Mouse (Mus musculus) ES-E14 (cell line): Measurements from ENCODE around the gene Nsg1. TPM values are rescaled to one million over a fixed set of nuclear protein-coding genes. Genes with fewer than 3 reads are reported as not detected.

Source experiments
- DNase-seq: peaks from one replicate; pipeline ENCODE4 v3.0.0-alpha.2; 2013; ENCODE audit warnings: low read depth, low spot score
- H3K27ac ChIP-seq: 2 replicates; pipeline ENCODE4 v1.5.1; 2012; ENCODE audit warnings: low read depth, mild to moderate bottlenecking, low read length, moderate library complexity, mixed read lengths; ENCODE audit not compliant: poor library complexity, insufficient read depth, severe bottlenecking
- H3K36me3 ChIP-seq: 2 replicates; pipeline ENCODE4 v1.6.1; 2012; ENCODE audit warnings: mild to moderate bottlenecking, low read length, moderate library complexity, mixed read lengths; ENCODE audit not compliant: control insufficient read depth, poor library complexity, insufficient read depth, severe bottlenecking
- H3K4me1 ChIP-seq, 2 experiments: fragments of 150-350 bp in 1 of 2; sonication (generic) in 1 of 2; 2 replicates each; pipeline ENCODE4 v1.6.1; 2012; ENCODE audit warnings: low read length in 2 of 2, mild to moderate bottlenecking in 1 of 2, mixed read lengths in 1 of 2; ENCODE audit not compliant: control insufficient read depth in 2 of 2, insufficient read depth in 2 of 2, poor library complexity in 1 of 2
- H3K4me3 ChIP-seq, 2 experiments: fragments of 150-350 bp in 1 of 2; sonication (generic) in 1 of 2; 2 replicates each; pipeline ENCODE4 v1.5.1; 2012; ENCODE audit warnings: low read length in 2 of 2, low read depth in 1 of 2, mild to moderate bottlenecking in 1 of 2, mixed read lengths in 1 of 2; ENCODE audit not compliant: insufficient read depth in 1 of 2, poor library complexity in 1 of 2, severe bottlenecking in 1 of 2
- H3K9ac ChIP-seq: 2 replicates; pipeline ENCODE4 v1.6.1; 2012; ENCODE audit warnings: low read depth, mild to moderate bottlenecking, low read length, mixed read lengths; ENCODE audit not compliant: poor library complexity, insufficient read depth, severe bottlenecking
- H3K9me3 ChIP-seq: fragments of 150-350 bp; sonication (generic); 2 replicates; pipeline ENCODE4 v1.6.1; 2012; ENCODE audit warnings: low read depth, mild to moderate bottlenecking, low read length; ENCODE audit not compliant: control insufficient read depth, insufficient read depth
- CHD2 ChIP-seq: IDR thresholded peaks from 2 replicates; pipeline ENCODE4 v1.6.1; 2014; ENCODE audit warnings: mild to moderate bottlenecking, low read depth, low read length, inconsistent platforms
- HCFC1 ChIP-seq: IDR thresholded peaks from 2 replicates; pipeline ENCODE4 v1.6.1; 2012; ENCODE audit warnings: low read length, inconsistent platforms, borderline replicate concordance; ENCODE audit not compliant: insufficient read depth
- MAFK ChIP-seq: IDR thresholded peaks from 2 replicates; pipeline ENCODE4 v1.6.1; 2014; ENCODE audit warnings: mild to moderate bottlenecking, low read depth, low read length, inconsistent platforms; ENCODE audit not compliant: insufficient read depth
- ZC3H11A ChIP-seq: IDR thresholded peaks from 2 replicates; pipeline ENCODE4 v1.6.1; 2012; ENCODE audit warnings: low read depth, mild to moderate bottlenecking, inconsistent platforms, low read length, borderline replicate concordance
- ZNF384 ChIP-seq: IDR thresholded peaks from 2 replicates; pipeline ENCODE4 v1.6.1; 2012; ENCODE audit warnings: low read depth, low read length, inconsistent platforms
- in situ Hi-C, 2 experiments: fragments of 600-800 bp; cut with MboI; formaldehyde crosslinking; loops; one replicate each; pipeline ENCODE4 v1.15.1; 2025; ENCODE audit warnings: low sequenced_read_pairs in 2 of 2, inconsistent platforms in 1 of 2; ENCODE audit not compliant: unreplicated experiment in 2 of 2
- total RNA-seq: library from RNA; depleted of rRNA; stranded (reverse); fragments of 300-350 nt; gene quantifications from 2 replicates; pipeline ENCODE4 v1.2.3, GENCODE M21; 2012

The Nsg1 gene
- total RNA-seq, 1 experiment = 5.0 TPM

DNA sequence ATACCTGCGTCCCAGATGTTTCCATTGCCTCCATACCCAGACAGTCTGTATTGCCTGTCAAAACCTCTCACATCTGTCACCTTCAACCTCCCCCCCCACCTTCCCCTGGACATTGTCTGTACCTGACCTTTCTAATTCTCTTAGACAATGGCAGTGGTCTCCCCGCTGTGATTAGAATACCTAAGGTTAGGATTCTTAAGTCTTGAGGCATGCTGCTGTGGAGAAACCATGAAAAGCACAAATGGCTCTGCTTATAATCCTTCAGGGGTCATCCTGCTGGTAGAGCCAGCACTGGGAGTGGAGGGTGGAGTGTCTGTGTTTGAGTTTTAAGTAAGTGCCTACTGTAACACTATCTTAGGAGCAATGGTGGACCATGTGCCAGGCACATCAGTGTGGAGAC is 56.8 kb downstream of the Nsg1 start:
- Histone ChIP-seq H3K36me3 (no peaks in the 10 kb centered on the region), H3K9ac (no peak overlapping the region), H3K27ac (no peak overlapping the region), H3K4me1 (peaks cover 0 to 7% of the 10 kb centered on the region in 2 experiments; a peak in 1 of 4 replicates), H3K4me3 (no peak overlapping the region), H3K9me3 (no peaks in the 10 kb centered on the region)
- in situ Hi-C loops = no loop called here
- DNase-seq = no peak
- TF ChIP-seq CHD2 (no peak), ZNF384 (no peak), ZC3H11A (no peak), HCFC1 (no peak), MAFK (no peak)

DNA sequence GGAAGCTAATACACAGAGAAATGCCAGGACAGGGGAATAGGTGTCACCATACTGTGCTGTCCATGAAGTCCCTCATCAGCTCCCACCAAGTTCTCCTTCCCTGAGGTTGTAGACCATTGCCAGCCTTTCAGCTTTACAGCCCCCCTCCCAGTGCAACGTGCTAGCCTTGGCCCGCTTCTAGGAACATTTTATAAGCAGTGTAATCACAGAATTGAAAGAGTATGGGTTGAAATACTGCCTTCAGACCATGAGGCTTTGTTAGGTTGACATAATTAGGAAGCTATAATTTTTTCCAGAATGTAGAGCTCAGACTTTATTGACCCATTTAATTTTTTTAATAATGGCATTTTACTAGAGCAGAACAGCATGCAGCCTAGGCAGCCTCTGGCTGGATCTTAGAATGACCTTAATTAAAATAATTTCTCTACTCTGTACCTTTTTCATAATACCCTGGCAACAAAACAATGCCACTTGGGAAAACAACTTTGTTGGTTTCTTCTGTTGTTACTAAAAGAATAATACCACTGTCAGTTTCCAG is 60.5 kb downstream of the Nsg1 start:
- Histone ChIP-seq H3K4me1 (peaks cover 0 to 7% of the 10 kb centered on the region in 2 experiments; a peak in 1 of 4 replicates), H3K9ac (no peak overlapping the region), H3K27ac (no peak overlapping the region), H3K36me3 (no peaks in the 10 kb centered on the region), H3K4me3 (no peak overlapping the region), H3K9me3 (no peaks in the 10 kb centered on the region)
- TF ChIP-seq HCFC1 (no peak), MAFK (no peak), ZNF384 (no peak), CHD2 (no peak), ZC3H11A (no peak)
- in situ Hi-C loops = no loop called here
- no peak for DNase-seq

DNA sequence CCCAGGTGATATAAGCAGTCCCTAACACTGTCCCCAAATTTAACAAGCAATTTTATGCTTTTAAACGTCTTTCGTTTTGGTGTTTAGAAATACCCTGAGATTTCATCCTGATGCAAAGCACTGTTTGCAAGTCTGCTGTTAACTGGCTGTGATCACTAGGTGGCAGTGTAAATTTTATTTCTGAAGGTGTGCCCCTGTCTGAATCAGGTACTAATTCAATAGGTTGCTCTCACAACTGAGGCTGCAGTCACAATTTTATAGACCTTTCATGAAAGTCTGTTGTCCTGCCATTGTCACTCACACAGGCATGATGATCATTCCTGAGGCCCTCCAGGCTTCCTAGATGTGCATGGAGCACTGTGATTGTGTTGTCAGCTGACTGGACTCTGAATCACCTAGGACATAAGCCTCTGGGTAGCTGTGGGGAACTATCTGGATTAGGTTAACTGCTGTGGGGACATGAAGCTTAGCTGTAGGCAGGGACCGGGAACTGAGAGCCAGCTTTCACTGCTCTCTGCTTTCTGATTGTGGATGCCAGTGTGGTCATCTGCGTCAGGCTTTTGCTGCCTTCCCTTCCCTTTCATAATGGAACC is 62.1 kb downstream of the Nsg1 start:
- no peak for TF ChIP-seq ZC3H11A
- no peak overlapping the region for H3K9ac ChIP-seq
- in situ Hi-C loops = no loop called here
- peaks cover 0 to under 1% of the 10 kb centered on the region in 2 experiments; a peak in 1 of 4 replicates for H3K4me1 ChIP-seq
- DNase-seq = no peak
- H3K4me3 ChIP-seq = no peak overlapping the region
- H3K27ac ChIP-seq = no peak overlapping the region
- no peaks in the 10 kb centered on the region for H3K9me3 ChIP-seq
- H3K36me3 ChIP-seq = no peaks in the 10 kb centered on the region

DNA sequence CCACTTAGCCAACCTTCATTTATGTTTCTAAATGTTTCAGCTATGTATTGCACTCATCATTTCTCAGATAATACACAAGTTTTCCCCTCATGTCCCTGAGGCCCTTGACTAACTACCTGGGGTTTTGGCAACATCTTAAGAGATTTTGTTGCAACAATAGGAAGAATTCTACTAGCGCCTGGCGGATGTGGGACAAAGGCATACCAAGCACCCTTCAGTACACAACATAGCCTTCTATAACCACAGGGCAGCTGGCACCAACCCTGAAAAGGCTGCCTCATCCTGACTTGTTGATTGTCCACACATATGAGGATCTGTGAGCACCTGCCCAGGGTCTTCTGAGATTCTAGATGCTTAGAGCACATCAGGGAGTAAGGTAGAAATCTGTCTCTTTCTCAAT is 65.4 kb downstream of the Nsg1 start:
- Histone ChIP-seq H3K27ac (no peak overlapping the region), H3K4me3 (no peak overlapping the region), H3K36me3 (no peaks in the 10 kb centered on the region), H3K4me1 (no peaks in the 10 kb centered on the region), H3K9ac (no peak overlapping the region), H3K9me3 (no peaks in the 10 kb centered on the region)
- TF ChIP-seq MAFK (no peak), ZC3H11A (no peak), ZNF384 (no peak), HCFC1 (no peak), CHD2 (no peak)
- in situ Hi-C loops = loop anchor here in 1 of 2 experiments (5.0 kb wide), 1 partner anchor 277 kb away; no protein-coding TSS in a partner anchor
- DNase-seq = no peak

DNA sequence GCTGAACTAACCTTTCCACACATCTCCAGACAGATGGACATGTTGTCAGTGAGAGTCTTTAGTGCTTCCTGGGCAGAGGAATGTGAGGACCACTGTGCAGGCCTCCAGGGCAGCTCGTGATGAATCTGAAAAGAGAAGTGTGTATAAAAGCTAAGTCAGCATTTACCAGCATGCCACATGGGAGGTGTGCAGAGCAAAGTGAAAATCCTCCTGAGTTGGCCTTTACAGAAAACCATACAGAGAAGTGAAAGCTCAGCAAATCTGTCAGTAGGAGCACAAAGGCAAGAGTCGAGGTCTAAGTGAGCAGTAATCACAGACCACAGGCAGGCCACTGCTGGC is 67.8 kb downstream of the Nsg1 start:
- TF ChIP-seq ZC3H11A (no peak), MAFK (peak; percentile 58; the same call in 1 of the 2 replicates)
- H3K4me1 ChIP-seq = no peaks in the 10 kb centered on the region
- H3K36me3 ChIP-seq = no peaks in the 10 kb centered on the region
- no peak overlapping the region for H3K9ac ChIP-seq
- no peak overlapping the region for H3K4me3 ChIP-seq
- H3K27ac ChIP-seq = no peak overlapping the region
- H3K9me3 ChIP-seq = no peaks in the 10 kb centered on the region
- DNase-seq = no peak
- in situ Hi-C loops = loop anchor here in 1 of 2 experiments (5.0 kb wide), 1 partner anchor 275 kb away; no protein-coding TSS in a partner anchor
